Mouse (Mus musculus) liver, embryonic 13.5 days (tissue): ENCODE measurements at regions not wholly inside any gene's neighbourhood (a gene's known extent, or its start where the extent isn't known, plus 50 kb on each side); places are given as distances from the start of the nearest gene placed in this dataset.

Experiments
- ATAC-seq: fragments of 200-750 bp; cut with Nextera tagmentation; 2 replicates; pipeline ENCODE4 v1.8.0; 2017; ENCODE audit warnings: low read depth, mild to moderate bottlenecking, moderate number of reproducible peaks, moderate library complexity
- DNase-seq: peaks from one replicate; pipeline ENCODE4 v3.0.0; 2022
- H3K27ac ChIP-seq: fragments of 300-500 bp; sonication (generic); 2 replicates; pipeline ENCODE4 v1.5.1; 2015; ENCODE audit warnings: moderate library complexity, mild to moderate bottlenecking, inconsistent platforms
- H3K27me3 ChIP-seq: fragments of 300-500 bp; sonication (generic); 2 replicates; pipeline ENCODE4 v1.6.1; 2015; ENCODE audit warnings: mild to moderate bottlenecking, inconsistent platforms
- H3K36me3 ChIP-seq: fragments of 300-500 bp; sonication (generic); 2 replicates; pipeline ENCODE4 v1.6.1; 2015; ENCODE audit warnings: mild to moderate bottlenecking, inconsistent platforms
- H3K4me1 ChIP-seq: fragments of 300-500 bp; sonication (generic); replicated peaks from 2 replicates; pipeline ENCODE4 v1.6.1; 2015; ENCODE audit warnings: inconsistent platforms
- H3K4me2 ChIP-seq: fragments of 300-500 bp; sonication (generic); 2 replicates; pipeline ENCODE4 v1.6.1; 2015; ENCODE audit warnings: inconsistent platforms, mild to moderate bottlenecking, moderate library complexity
- H3K4me3 ChIP-seq: fragments of 300-500 bp; sonication (generic); replicated peaks from 2 replicates; pipeline ENCODE4 v1.5.1; 2015; ENCODE audit warnings: mild to moderate bottlenecking, inconsistent platforms
- H3K9ac ChIP-seq: fragments of 300-500 bp; sonication (generic); 2 replicates; pipeline ENCODE4 v1.6.1; 2015; ENCODE audit warnings: mild to moderate bottlenecking, inconsistent platforms
- H3K9me3 ChIP-seq: fragments of 300-500 bp; sonication (generic); replicated peaks from 2 replicates; pipeline ENCODE4 v1.6.1; 2016; ENCODE audit warnings: inconsistent platforms
- WGBS: fragments of 180-500 bp; shearing (Covaris S2); methylation state at CpG from one replicate; pipeline ENCODE4 v1.1.7; 2015; ENCODE audit not compliant: insufficient replicate concordance; 5-methylcytosine and 5-hydroxymethylcytosine counted together

GRCm38 (mm10) chr15:63341730-63342129, 503.2 kb downstream of the Gsdmc2 start:
- H3K27me3 ChIP-seq = no peaks in the 10 kb centered on the region
- 0 out of 2 replicates have a peak, but pooled peaks cover 7% of the 10 kb centered on the region for H3K4me1 ChIP-seq
- H3K4me3 ChIP-seq = no peak overlapping the region
- no peaks in the 10 kb centered on the region for H3K36me3 ChIP-seq
- WGBS = 9% methylated on average over 2 of the region's 2 CpGs
- no peak overlapping the region for H3K27ac ChIP-seq
- H3K9me3 ChIP-seq = no peaks in the 10 kb centered on the region
- H3K9ac ChIP-seq = no peak overlapping the region
- DNase-seq = no peak
- no peak overlapping the region for H3K4me2 ChIP-seq
- no peak for ATAC-seq

- Histone ChIP-seq H3K4me3 (no peak overlapping the region), H3K27ac (no peak overlapping the region), H3K9me3 (no peaks in the 10 kb centered on the region), H3K27me3 (no peaks in the 10 kb centered on the region), H3K36me3 (no peaks in the 10 kb centered on the region), H3K4me2 (no peak overlapping the region), H3K4me1 (0 out of 2 replicates have a peak, but pooled peaks cover 7% of the 10 kb centered on the region), H3K9ac (no peak overlapping the region)
- ATAC-seq = no peak
- no peak for DNase-seq
- WGBS = 23% methylated on average over 6 of the region's 6 CpGs
These were observed 504.5 kb downstream of the Gsdmc2 start for GRCm38 (mm10) chr15:63340322-63341060.

- WGBS = 62% methylated on average over 1 of the region's 1 CpGs
- H3K4me2 ChIP-seq = no peak overlapping the region
- no peak for ATAC-seq
- no peak overlapping the region for H3K9ac ChIP-seq
- H3K4me3 ChIP-seq = no peak overlapping the region
- no peaks in the 10 kb centered on the region for H3K4me1 ChIP-seq
- no peaks in the 10 kb centered on the region for H3K9me3 ChIP-seq
- no peak overlapping the region for H3K27ac ChIP-seq
- H3K27me3 ChIP-seq = no peaks in the 10 kb centered on the region
- H3K36me3 ChIP-seq = no peaks in the 10 kb centered on the region
- no peak for DNase-seq
These were observed 525.3 kb downstream of the Gsdmc2 start for GRCm38 (mm10) chr15:63319666-63320065.

- Histone ChIP-seq H3K4me3 (no peak overlapping the region), H3K36me3 (no peaks in the 10 kb centered on the region), H3K9ac (no peak overlapping the region), H3K4me2 (no peak overlapping the region), H3K27ac (no peak overlapping the region), H3K4me1 (no peaks in the 10 kb centered on the region), H3K9me3 (no peaks in the 10 kb centered on the region), H3K27me3 (no peaks in the 10 kb centered on the region)
- no peak for ATAC-seq
- no peak for DNase-seq
- 57% methylated on average over 2 of the region's 2 CpGs for WGBS
These were observed 534.6 kb downstream of the Gsdmc2 start for GRCm38 (mm10) chr15:63310426-63310825.

- H3K36me3 ChIP-seq = no peaks in the 10 kb centered on the region
- no peaks in the 10 kb centered on the region for H3K4me1 ChIP-seq
- no peak overlapping the region for H3K9ac ChIP-seq
- H3K4me3 ChIP-seq = no peak overlapping the region
- H3K27ac ChIP-seq = no peak overlapping the region
- no peak for ATAC-seq
- WGBS = 62% methylated on average over 4 of the region's 4 CpGs
- H3K9me3 ChIP-seq = no peaks in the 10 kb centered on the region
- no peak for DNase-seq
- no peaks in the 10 kb centered on the region for H3K27me3 ChIP-seq
- H3K4me2 ChIP-seq = no peak overlapping the region
These were observed 545.7 kb downstream of the Gsdmc2 start for GRCm38 (mm10) chr15:63299311-63299710.

GRCm38 (mm10) chr15:63288534-63288933, 556.4 kb downstream of the Gsdmc2 start:
- no peak overlapping the region for H3K4me3 ChIP-seq
- H3K4me1 ChIP-seq = no peaks in the 10 kb centered on the region
- H3K36me3 ChIP-seq = no peaks in the 10 kb centered on the region
- no peak overlapping the region for H3K9ac ChIP-seq
- no peak overlapping the region for H3K27ac ChIP-seq
- H3K9me3 ChIP-seq = no peaks in the 10 kb centered on the region
- H3K4me2 ChIP-seq = no peak overlapping the region
- ATAC-seq (no peak), DNase-seq (no peak)
- H3K27me3 ChIP-seq = no peaks in the 10 kb centered on the region

GRCm38 (mm10) chr15:63286026-63286425, 559.0 kb downstream of the Gsdmc2 start:
- H3K4me2 ChIP-seq = no peak overlapping the region
- no peaks in the 10 kb centered on the region for H3K9me3 ChIP-seq
- no peaks in the 10 kb centered on the region for H3K4me1 ChIP-seq
- WGBS = 56% methylated on average over 1 of the region's 1 CpGs
- no peaks in the 10 kb centered on the region for H3K36me3 ChIP-seq
- no peak overlapping the region for H3K4me3 ChIP-seq
- H3K27me3 ChIP-seq = no peaks in the 10 kb centered on the region
- no peak overlapping the region for H3K27ac ChIP-seq
- DNase-seq (no peak), ATAC-seq (no peak)
- H3K9ac ChIP-seq = no peak overlapping the region

GRCm38 (mm10) chr15:63270381-63270780, 574.6 kb downstream of the Gsdmc2 start:
- Histone ChIP-seq H3K4me2 (no peak overlapping the region), H3K9ac (no peak overlapping the region), H3K27ac (no peak overlapping the region), H3K4me1 (no peaks in the 10 kb centered on the region), H3K27me3 (no peaks in the 10 kb centered on the region), H3K36me3 (no peaks in the 10 kb centered on the region), H3K9me3 (no peaks in the 10 kb centered on the region), H3K4me3 (no peak overlapping the region)
- ATAC-seq (no peak), DNase-seq (no peak)
- 66% methylated on average over 2 of the region's 2 CpGs for WGBS

GRCm38 (mm10) chr15:63265845-63266244, 579.1 kb downstream of the Gsdmc2 start:
- H3K27me3 ChIP-seq = no peaks in the 10 kb centered on the region
- no peaks in the 10 kb centered on the region for H3K36me3 ChIP-seq
- no peaks in the 10 kb centered on the region for H3K9me3 ChIP-seq
- DNase-seq (no peak), ATAC-seq (no peak)
- no peak overlapping the region for H3K4me2 ChIP-seq
- H3K4me1 ChIP-seq = no peaks in the 10 kb centered on the region
- no peak overlapping the region for H3K9ac ChIP-seq
- H3K27ac ChIP-seq = no peak overlapping the region
- WGBS = 63% methylated on average over 1 of the region's 1 CpGs
- no peak overlapping the region for H3K4me3 ChIP-seq

GRCm38 (mm10) chr15:63255736-63256135, 589.2 kb downstream of the Gsdmc2 start:
- no peak for DNase-seq
- H3K9me3 ChIP-seq = no peaks in the 10 kb centered on the region
- no peak for ATAC-seq
- H3K27me3 ChIP-seq = no peaks in the 10 kb centered on the region
- H3K4me2 ChIP-seq = no peak overlapping the region
- 53% methylated on average over 2 of the region's 2 CpGs for WGBS
- no peaks in the 10 kb centered on the region for H3K4me1 ChIP-seq
- H3K9ac ChIP-seq = no peak overlapping the region
- H3K36me3 ChIP-seq = no peaks in the 10 kb centered on the region
- H3K27ac ChIP-seq = no peak overlapping the region
- no peak overlapping the region for H3K4me3 ChIP-seq

GRCm38 (mm10) chr15:63252781-63253340, 592.1 kb downstream of the Gsdmc2 start:
- Histone ChIP-seq H3K27ac (no peak overlapping the region), H3K4me1 (no peaks in the 10 kb centered on the region), H3K4me2 (no peak overlapping the region), H3K4me3 (no peak overlapping the region), H3K36me3 (no peaks in the 10 kb centered on the region), H3K27me3 (no peaks in the 10 kb centered on the region), H3K9me3 (no peaks in the 10 kb centered on the region), H3K9ac (no peak overlapping the region)
- DNase-seq = no peak
- WGBS = 60% methylated on average over 1 of the region's 1 CpGs
- no peak for ATAC-seq

- 51% methylated on average over 3 of the region's 3 CpGs for WGBS
- Histone ChIP-seq H3K27me3 (no peaks in the 10 kb centered on the region), H3K9ac (no peak overlapping the region), H3K4me1 (no peaks in the 10 kb centered on the region), H3K36me3 (no peaks in the 10 kb centered on the region), H3K4me3 (no peak overlapping the region), H3K4me2 (no peak overlapping the region), H3K27ac (no peak overlapping the region), H3K9me3 (no peaks in the 10 kb centered on the region)
- ATAC-seq (no peak), DNase-seq (no peak)
These were observed 606.4 kb downstream of the Gsdmc2 start for GRCm38 (mm10) chr15:63238601-63239000.
